Mouse (Mus musculus) bone marrow macrophage, adult 2 months (primary cell): ENCODE results near the gene Sh3d19. TPM values are rescaled to one million over a fixed set of nuclear protein-coding genes. Genes with fewer than 3 reads are reported as not detected.

Experiments
- H3K27ac ChIP-seq: 2 replicates; pipeline ENCODE4 v1.5.1; 2012; ENCODE audit warnings: low read depth, low read length; ENCODE audit not compliant: insufficient read depth
- H3K4me1 ChIP-seq: 2 replicates; pipeline ENCODE4 v1.6.1; 2012; ENCODE audit warnings: low read length; ENCODE audit not compliant: control insufficient read depth, insufficient read depth
- H3K4me3 ChIP-seq: 2 replicates; pipeline ENCODE4 v1.5.1; 2012; ENCODE audit warnings: mild to moderate bottlenecking, low read length, moderate library complexity; ENCODE audit not compliant: insufficient read depth
- CTCF ChIP-seq: IDR thresholded peaks from 2 replicates; pipeline ENCODE4 v1.5.1; 2012; ENCODE audit warnings: low read depth, mild to moderate bottlenecking, low read length, moderate library complexity
- POLR2A ChIP-seq: IDR thresholded peaks from 2 replicates; pipeline ENCODE4 v1.6.1; 2012; ENCODE audit warnings: mild to moderate bottlenecking, low read depth, low read length, borderline replicate concordance
- polyA plus RNA-seq: library from polyadenylated mRNA; stranded (reverse); fragments of >200 nt; gene quantifications from 2 replicates; pipeline ENCODE4 v1.2.4, GENCODE M21; 2012; ENCODE audit not compliant: missing spikeins, insufficient read depth, insufficient read length

Sh3d19 gene
- polyA plus RNA-seq, 1 experiment = 6.1 TPM

DNA sequence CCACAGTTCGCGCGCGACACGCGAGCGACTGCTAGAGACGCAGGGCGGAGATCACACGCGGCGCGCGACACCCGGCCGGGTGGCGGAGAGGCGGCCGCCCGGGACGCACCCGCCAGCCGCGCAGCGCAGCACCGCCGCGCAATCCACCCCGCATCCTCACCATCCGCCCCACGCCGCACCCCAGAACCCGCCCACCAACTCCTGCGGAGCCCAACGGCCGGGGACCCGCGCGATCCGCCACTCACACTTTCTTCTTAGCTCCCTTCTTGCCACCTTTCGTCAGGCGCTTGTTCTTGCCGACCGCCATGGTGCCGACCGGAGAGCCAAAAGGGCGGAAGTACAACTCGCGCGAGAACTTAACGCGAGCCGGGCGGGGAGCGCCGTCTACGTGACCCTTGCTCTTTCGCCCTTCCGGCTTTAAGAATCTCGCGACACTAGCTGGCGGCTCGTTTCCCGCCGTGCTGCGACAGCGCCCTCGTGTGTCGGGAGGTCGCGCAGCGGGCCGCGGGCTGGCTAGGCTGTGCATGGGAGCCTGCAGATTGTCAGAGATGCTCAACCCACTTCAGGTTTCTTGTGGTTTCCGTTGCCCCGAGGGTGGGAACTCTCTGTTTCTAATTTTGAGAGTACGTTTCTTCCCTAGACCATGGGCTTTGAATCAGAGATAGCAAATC, 171.5 kb downstream of the Sh3d19 start, which contains the start of gene Rps3a1:
Gene Rps3a1, minus strand, starts transcription at position 440 of the 671 bp plus-strand sequence.
- Histone ChIP-seq H3K4me3 (peak within 1 kb of the TSS; percentile 91), H3K4me1 (peaks cover 12% of the 10 kb centered on the region), H3K27ac (peak within 1 kb of the TSS; percentile 74)
- no peak for TF ChIP-seq POLR2A
- TF ChIP-seq CTCF = peak; percentile 50

GRCm38 (mm10) chr3:86142934-86143317, 172.0 kb downstream of the Sh3d19 start:
- TF ChIP-seq CTCF (no peak), POLR2A (no peak)

GRCm38 (mm10) chr3:86143343-86143742, 172.4 kb downstream of the Sh3d19 start:
- Histone ChIP-seq H3K4me1 (peaks cover 12% of the 10 kb centered on the region), H3K4me3 (peak overlapping the region; percentile 55), H3K27ac (peak overlapping the region; percentile 74)
- no peak for TF ChIP-seq POLR2A
- TF ChIP-seq CTCF = no peak

More at GRCm38 (mm10) chr3:86142934-86143317, 172.0 kb downstream of the Sh3d19 start:
- Histone ChIP-seq H3K4me3 (peak overlapping the region; percentile 55), H3K4me1 (peaks cover 12% of the 10 kb centered on the region), H3K27ac (peak overlapping the region; percentile 74)

GRCm38 (mm10) chr3:86149063-86149462, 178.2 kb downstream of the Sh3d19 start:
- peaks cover under 1% of the 10 kb centered on the region; the same call in 1 of the 2 replicates for H3K4me1 ChIP-seq
- H3K27ac ChIP-seq = no peak overlapping the region
- TF ChIP-seq CTCF = no peak
- no peak for TF ChIP-seq POLR2A
- no peak overlapping the region for H3K4me3 ChIP-seq

DNA sequence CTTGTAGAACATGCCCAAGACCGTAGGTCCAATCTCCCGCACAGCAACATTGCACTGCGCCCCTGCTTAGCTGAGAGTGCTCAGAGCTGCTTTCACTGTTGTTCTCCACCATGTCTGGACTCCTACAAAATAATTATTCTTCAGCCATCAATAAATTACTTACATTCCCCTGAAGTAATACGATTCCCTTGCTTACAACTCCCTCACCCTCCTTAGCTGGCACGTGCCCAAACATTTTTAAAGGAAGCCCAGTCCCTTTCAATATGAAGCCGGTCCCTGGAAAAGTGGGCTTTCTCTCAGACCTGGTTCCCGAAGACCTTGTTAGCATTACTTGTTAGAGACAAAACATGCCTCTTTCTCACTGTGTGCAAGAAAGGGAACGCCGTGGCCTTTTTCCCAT, 178.6 kb downstream of the Sh3d19 start:
- H3K27ac ChIP-seq = no peak overlapping the region
- no peak overlapping the region for H3K4me3 ChIP-seq
- TF ChIP-seq CTCF (no peak), POLR2A (no peak)
- H3K4me1 ChIP-seq = no peaks in the 10 kb centered on the region

DNA sequence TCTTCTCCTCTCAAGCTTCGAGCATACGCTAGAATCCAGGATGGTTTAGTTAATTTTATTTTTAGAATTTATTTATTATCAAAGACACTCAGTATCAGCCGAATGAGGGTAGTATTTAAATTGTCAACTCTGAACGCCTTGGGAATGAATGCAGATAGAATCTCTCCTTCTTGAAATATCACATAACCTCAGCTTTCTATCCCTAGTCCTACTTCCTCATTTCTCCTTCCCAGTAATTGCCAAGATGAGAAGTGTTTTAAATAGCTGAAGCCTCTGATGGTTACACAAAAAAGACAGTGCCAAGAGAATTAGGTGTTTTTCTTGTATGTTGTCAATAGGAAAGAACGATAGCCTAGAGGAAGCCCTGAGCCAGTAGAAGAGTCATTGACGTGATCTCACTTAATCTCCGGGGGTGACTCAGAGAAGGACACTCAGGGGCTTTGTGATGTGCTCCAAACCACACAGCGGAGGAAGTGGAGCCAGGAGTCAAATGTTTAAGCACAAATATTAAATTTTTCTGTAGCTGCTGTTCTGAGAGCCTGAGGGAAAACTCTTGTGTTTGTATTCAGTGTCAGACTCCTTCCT, 198.0 kb downstream of the Sh3d19 start:
- Histone ChIP-seq H3K4me3 (no peak overlapping the region), H3K4me1 (peaks cover 17% of the 10 kb centered on the region), H3K27ac (no peak overlapping the region)
- TF ChIP-seq CTCF (no peak), POLR2A (no peak)

- H3K27ac ChIP-seq = no peak overlapping the region
- TF ChIP-seq CTCF = no peak
- H3K4me3 ChIP-seq = no peak overlapping the region
- H3K4me1 ChIP-seq = peaks cover 3% of the 10 kb centered on the region
These were observed 208.8 kb downstream of the Sh3d19 start for GRCm38 (mm10) chr3:86179714-86180113.

Other genes starting within 250 kb of the Sh3d19 start
- 0.19 TPM in 1 of 2 replicates, not detected in the other for gene Fam160a1, start 153.8 kb upstream of the Sh3d19 start, polyA plus RNA-seq
- not detected in 2 replicates for gene Glt28d2, start 83.6 kb upstream of the Sh3d19 start, polyA plus RNA-seq
- gene Gm37240, start 83.6 kb upstream of the Sh3d19 start, polyA plus RNA-seq = not detected in 2 replicates
- not detected in 2 replicates for gene Prss48, start 31.4 kb downstream of the Sh3d19 start, polyA plus RNA-seq
- 1,248 and 1,390 TPM in 2 replicates for gene Rps3a1, start 171.6 kb downstream of the Sh3d19 start, polyA plus RNA-seq